Mouse (Mus musculus): ENCODE measurements at regions not wholly inside any gene's neighbourhood (a gene's known extent, or its start where the extent isn't known, plus 50 kb on each side); places are given as distances from the start of the nearest gene placed in this dataset.

GRCm38 (mm10) chr10:67693586-67693985 is 144.8 kb upstream of the Ado start:
- TF ChIP-seq CTCF (IDR thresholded peaks at IDR 0.05; ENCODE audit: low read depth), result no peak
- TF ChIP-seq EP300 (IDR thresholded peaks at IDR 0.05; ENCODE audit: low read depth), result no peak

Data from heart, postnatal 0 days (tissue).